Mouse (Mus musculus): ENCODE measurements around the gene Ripor1. TPM values are rescaled to one million over a fixed set of nuclear protein-coding genes. Genes with fewer than 3 reads are reported as not detected.
A peak's percentile ranks its signal among the peaks of the same experiment; 100 is the strongest.

The Ripor1 gene
- total RNA-seq, 2 experiments from 2014 or later: 77.0 to 81.5 TPM

GRCm38 (mm10) chr8:105661167-105661566 is 56.1 kb downstream of the Ripor1 start:
- peak in 1 of 2 experiments; percentile 12 for DNase-seq (ENCODE audit: low spot score in 2 of 2)
- intact Hi-C loops (cut with DNase I): no loop called here

Small RNAs within 50 kb of the gene (microRNA-seq; reads per million reads assigned to microRNA genes)
- 0.50 to 4.0 reads per million in 2 experiments for gene Mir1966

Other genes starting within 250 kb of the Ripor1 start
- 1 to 10 TPM; 3.1 to 4.6 TPM for gene Plekhg4, start 232.0 kb upstream of the Ripor1 start, total RNA-seq (2021)
- not detected for gene Kctd19, start 191.8 kb upstream of the Ripor1 start, total RNA-seq (2021)
- gene Lrrc36, start 191.7 kb upstream of the Ripor1 start, total RNA-seq (2021): under 1 TPM; 0.28 to 0.41 TPM
- gene Tppp3, start 133.7 kb upstream of the Ripor1 start, total RNA-seq (2021): 10 to 100 TPM; 30.1 to 37.5 TPM
- 10 to 100 TPM; 34.9 to 35.6 TPM for gene Zdhhc1, start 108.4 kb upstream of the Ripor1 start, total RNA-seq (2021)
- not detected for gene Hsd11b2, start 86.5 kb upstream of the Ripor1 start, total RNA-seq (2021)
- gene Atp6v0d1, start 39.2 kb upstream of the Ripor1 start, total RNA-seq (2021): 100 to 1,000 TPM; 317 to 340 TPM
- 10 to 100 TPM; 63.7 to 68.5 TPM for gene Ctcf, start 31.3 kb downstream of the Ripor1 start, total RNA-seq (2021)
- gene Agrp, start 32.1 kb downstream of the Ripor1 start, total RNA-seq (2021): not detected
- gene Carmil2, start 81.0 kb downstream of the Ripor1 start, total RNA-seq (2021): 10 to 100 TPM; 58.0 to 61.9 TPM
- gene Acd, start 95.8 kb downstream of the Ripor1 start, total RNA-seq (2021): 10 to 100 TPM; 44.5 to 51.9 TPM
- gene Pard6a, start 95.9 kb downstream of the Ripor1 start, total RNA-seq (2021): 10 to 100 TPM; 41.2 to 46.6 TPM
- under 1 TPM; 0.53 to 0.60 TPM for gene 4933405L10Rik, start 102.4 kb downstream of the Ripor1 start, total RNA-seq (2021)
- gene Enkd1, start 103.0 kb downstream of the Ripor1 start, total RNA-seq (2021): 1 to 10 TPM; 8.7 to 9.8 TPM
- 10 to 100 TPM; 22.0 to 25.5 TPM for gene Gfod2, start 153.4 kb downstream of the Ripor1 start, total RNA-seq (2021)
- gene Ranbp10, start 222.1 kb downstream of the Ripor1 start, total RNA-seq (2021): 10 to 100 TPM; 24.4 to 25.8 TPM
- gene Tsnaxip1, start 222.5 kb downstream of the Ripor1 start, total RNA-seq (2021): not detected
- gene Cenpt, start 248.0 kb downstream of the Ripor1 start, total RNA-seq (2021): 10 to 100 TPM; 14.0 to 16.6 TPM
- gene Thap11, start 249.9 kb downstream of the Ripor1 start, total RNA-seq (2021): 10 to 100 TPM; 40.0 to 40.4 TPM